Mouse (Mus musculus) cerebellum, adult 2 months (tissue): ENCODE data around the gene Pip5k1a. TPM values are rescaled to one million over a fixed set of nuclear protein-coding genes. Genes with fewer than 3 reads are reported as not detected.

ENCODE experiments used
- DNase-seq, 2 experiments: peaks; one replicate each; pipeline ENCODE4 v3.0.0; 2021
- H3K27ac ChIP-seq: fragments of 200-500 bp; 2 replicates; pipeline ENCODE4 v1.5.1; 2012; ENCODE audit warnings: low read length, control low read depth, inconsistent platforms; ENCODE audit not compliant: insufficient read depth
- H3K27me3 ChIP-seq: fragments of 200-500 bp; 2 replicates; pipeline ENCODE4 v1.6.1; 2012; ENCODE audit warnings: inconsistent platforms, mild to moderate bottlenecking, low read length, moderate library complexity; ENCODE audit not compliant: control insufficient read depth, insufficient read depth
- H3K4me1 ChIP-seq: fragments of 200-500 bp; 2 replicates; pipeline ENCODE4 v1.6.1; 2011; ENCODE audit warnings: low read length; ENCODE audit not compliant: control insufficient read depth, insufficient read depth
- H3K4me3 ChIP-seq: fragments of 200-500 bp; replicated peaks from 2 replicates; pipeline ENCODE3; 2011; ENCODE audit warnings: mild to moderate bottlenecking, low read depth, low read length, control low read depth; ENCODE audit not compliant: insufficient read depth
- CTCF ChIP-seq: fragments of 200-500 bp; IDR thresholded peaks from 2 replicates; pipeline ENCODE4 v1.5.1; 2011; ENCODE audit warnings: low read depth, mild to moderate bottlenecking, control low read depth, low read length, moderate library complexity, borderline replicate concordance; ENCODE audit not compliant: insufficient read depth
- POLR2A ChIP-seq: fragments of 200-500 bp; IDR thresholded peaks from 2 replicates; pipeline ENCODE4 v1.6.1; 2011; ENCODE audit warnings: low read length, control low read depth, borderline replicate concordance; ENCODE audit not compliant: insufficient read depth
- WGBS: fragments of 180-500 bp; shearing (Covaris S2); methylation state at CpG from one replicate; pipeline ENCODE4 v1.1.7; 2018; 5-methylcytosine and 5-hydroxymethylcytosine counted together
- polyA plus RNA-seq: library from polyadenylated mRNA; depleted of rRNA; stranded (reverse); fragments of >200 nt; gene quantifications from 2 replicates; pipeline ENCODE4 v1.2.3, GENCODE M21; 2012; rRNA removed

The Pip5k1a gene
- polyA plus RNA-seq, result 26.6 and 28.7 TPM in 2 replicates

DNA sequence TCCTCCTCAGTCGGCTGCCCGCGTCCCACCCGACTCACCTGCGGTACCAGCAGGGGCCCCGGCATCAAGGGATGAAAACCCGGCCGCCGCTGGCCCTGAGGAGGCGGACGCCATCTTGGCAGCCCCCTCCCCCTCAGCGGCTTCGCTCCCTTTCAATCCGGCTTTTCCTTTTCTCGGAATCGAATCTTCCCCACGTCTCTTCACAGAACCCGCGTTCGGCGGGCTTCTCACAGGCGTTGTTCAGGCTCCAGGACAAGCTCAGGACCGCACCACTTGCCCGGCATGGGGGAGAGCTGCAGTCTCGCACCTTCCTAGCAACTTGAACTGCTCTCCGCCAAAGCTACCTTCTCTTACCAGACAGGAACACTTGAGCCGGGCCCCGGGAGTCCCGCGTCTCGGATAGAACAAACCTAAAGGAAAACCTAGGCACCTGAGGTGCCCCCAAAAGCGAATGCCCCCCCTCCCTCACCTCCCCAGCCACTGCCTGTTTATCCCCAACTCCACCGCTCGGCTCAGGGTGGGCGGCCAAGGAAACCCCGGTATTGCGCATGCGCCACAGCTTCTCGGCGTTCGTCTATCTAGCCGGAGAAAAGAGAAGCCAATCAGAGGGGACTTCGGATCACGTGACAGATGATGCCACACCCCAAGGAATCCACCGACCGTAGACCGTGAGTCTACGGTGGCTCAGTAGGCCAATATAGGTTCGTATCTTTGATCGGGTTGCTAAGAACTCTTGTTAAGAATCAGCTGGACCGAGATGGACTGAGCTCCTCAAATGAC lies at the start of gene Pip5k1a:
Gene Pip5k1a, minus strand, starts transcription at position 593 of the 780 bp plus-strand sequence.
- DNase-seq, result peak; percentile 97 to 98
- peak; percentile 70 for TF ChIP-seq POLR2A
- no peak for TF ChIP-seq CTCF
- H3K27ac ChIP-seq, result peak within 1 kb of the TSS; percentile 58
- peak within 1 kb of the TSS; percentile 93 for H3K4me3 ChIP-seq
- H3K4me1 ChIP-seq, result no peaks in the 10 kb centered on the region
- WGBS, result 1% methylated on average over 51 of the region's 51 CpGs
- H3K27me3 ChIP-seq, result no peaks in the 10 kb centered on the region

DNA sequence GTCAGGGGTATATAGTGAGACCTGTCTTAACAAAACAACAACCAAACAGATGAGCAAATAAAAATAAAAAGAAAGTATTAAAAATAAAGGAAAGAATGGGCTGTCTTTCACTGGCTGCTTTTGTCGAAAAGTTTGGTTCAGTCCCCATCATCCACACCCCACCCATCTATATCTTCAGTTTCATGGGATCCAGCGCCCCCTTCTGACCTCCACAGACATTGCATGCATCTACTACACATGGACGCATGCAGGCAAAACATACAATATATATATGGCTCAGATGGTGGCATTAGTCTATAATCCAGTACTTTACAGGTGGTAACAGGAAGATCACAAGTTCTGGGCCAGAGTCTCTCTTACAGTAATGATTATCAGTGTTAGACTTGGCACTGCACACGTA lies 47.1 kb upstream of the Pip5k1a start:
- TF ChIP-seq CTCF (peak; percentile 58), POLR2A (no peak)
- Histone ChIP-seq H3K4me3 (no peak overlapping the region), H3K27me3 (no peaks in the 10 kb centered on the region), H3K27ac (no peak overlapping the region), H3K4me1 (no peaks in the 10 kb centered on the region)
- peak in 1 of 2 experiments; percentile 50 for DNase-seq
- WGBS, result 44% methylated on average over 4 of the region's 4 CpGs

DNA sequence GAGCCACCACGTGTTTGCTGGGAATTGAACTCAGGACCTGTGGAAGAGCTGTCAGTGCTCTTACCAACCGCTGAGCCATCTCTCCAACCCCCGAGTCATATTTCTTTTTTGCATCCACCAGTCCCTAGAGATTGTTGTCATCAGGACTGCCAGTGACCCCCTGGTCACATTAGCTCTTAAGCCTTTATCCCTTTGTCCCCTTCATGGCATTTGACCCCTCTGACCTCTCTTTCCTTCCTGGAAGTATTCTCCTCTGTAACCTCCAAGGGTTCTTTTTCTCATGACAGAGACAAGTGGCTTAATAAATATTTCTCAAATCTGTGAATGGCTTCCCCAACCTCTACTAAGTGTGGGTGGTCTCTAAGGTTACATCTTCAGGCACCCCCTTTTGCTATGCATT lies 41.2 kb upstream of the Pip5k1a start:
- no peaks in the 10 kb centered on the region for H3K27me3 ChIP-seq
- DNase-seq, result no peak
- TF ChIP-seq POLR2A (no peak), CTCF (no peak)

DNA sequence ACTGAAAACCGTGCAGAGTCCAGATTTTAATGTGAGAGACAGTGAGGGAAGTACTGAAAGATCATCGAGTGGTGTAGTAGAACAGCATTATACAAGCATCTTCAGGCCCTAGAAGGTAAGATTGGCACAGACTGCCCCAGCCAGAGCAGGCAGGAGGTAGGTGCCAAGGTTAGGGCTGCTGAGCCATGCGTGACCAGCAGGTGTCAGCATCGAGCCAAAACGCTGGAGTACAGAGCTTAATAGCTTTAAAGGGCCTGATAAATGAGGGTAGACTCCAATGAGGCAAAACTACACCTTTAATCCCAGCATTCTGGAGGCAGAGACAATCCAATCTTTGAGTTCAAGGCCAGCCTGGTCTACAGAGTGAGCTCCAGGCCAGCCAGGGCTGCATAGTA lies 35.9 kb upstream of the Pip5k1a start:
- TF ChIP-seq CTCF, result peak; percentile 98
- no peak for TF ChIP-seq POLR2A
- DNase-seq, result peak; percentile 88 to 95
- Histone ChIP-seq H3K4me3 (no peak overlapping the region), H3K27ac (no peak overlapping the region), H3K27me3 (no peaks in the 10 kb centered on the region), H3K4me1 (no peaks in the 10 kb centered on the region)
- WGBS, result 9% methylated on average over 5 of the region's 5 CpGs

More for the DNA sequence above, 41.2 kb upstream of the Pip5k1a start:
- WGBS, result 61% methylated on average over 3 of the region's 3 CpGs
- Histone ChIP-seq H3K4me1 (no peaks in the 10 kb centered on the region), H3K4me3 (no peak overlapping the region), H3K27ac (no peak overlapping the region)

DNA sequence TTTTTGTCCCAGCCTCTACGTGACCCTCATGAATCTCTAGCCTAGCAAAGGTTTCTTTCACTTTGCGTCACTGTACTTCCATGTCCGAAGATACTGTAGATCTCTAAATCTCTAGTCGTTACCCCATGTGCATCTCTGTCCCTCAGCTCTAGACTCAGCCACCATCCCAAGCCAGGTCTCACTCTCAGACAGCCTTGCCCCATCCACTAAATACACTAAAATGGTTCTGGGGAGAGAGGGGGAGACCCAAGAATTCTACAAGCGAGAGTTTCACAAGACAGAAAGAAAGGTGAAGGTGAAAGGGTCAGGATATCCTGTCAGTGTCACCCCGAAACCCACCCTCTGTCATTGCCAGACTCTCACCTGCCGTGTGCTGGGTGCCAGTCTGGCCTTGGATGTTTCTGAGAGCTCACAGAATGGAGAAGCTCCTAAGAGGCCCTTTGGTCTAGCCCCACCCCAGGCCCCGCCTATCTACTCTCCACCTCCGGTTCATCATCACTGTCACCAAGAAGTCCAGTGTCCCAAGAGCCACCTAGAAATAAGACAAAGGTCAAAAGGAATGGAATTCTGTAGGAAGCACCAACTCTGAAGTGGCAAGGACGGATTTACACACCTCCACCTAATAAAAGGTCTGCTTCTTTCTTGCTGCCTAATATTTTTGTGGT lies 35.4 kb upstream of the Pip5k1a start, which contains the start of gene Tnfaip8l2:
Gene Tnfaip8l2, minus strand, starts transcription at position 409 of the 665 bp plus-strand sequence.
- DNase-seq, result no peak
- Histone ChIP-seq H3K27me3 (no peaks in the 10 kb centered on the region), H3K4me3 (no peak within 1 kb of the TSS), H3K4me1 (no peaks in the 10 kb centered on the region), H3K27ac (no peak within 1 kb of the TSS)
- 83% methylated on average over 10 of the region's 10 CpGs for WGBS
- TF ChIP-seq CTCF, result no peak
- no peak for TF ChIP-seq POLR2A

DNA sequence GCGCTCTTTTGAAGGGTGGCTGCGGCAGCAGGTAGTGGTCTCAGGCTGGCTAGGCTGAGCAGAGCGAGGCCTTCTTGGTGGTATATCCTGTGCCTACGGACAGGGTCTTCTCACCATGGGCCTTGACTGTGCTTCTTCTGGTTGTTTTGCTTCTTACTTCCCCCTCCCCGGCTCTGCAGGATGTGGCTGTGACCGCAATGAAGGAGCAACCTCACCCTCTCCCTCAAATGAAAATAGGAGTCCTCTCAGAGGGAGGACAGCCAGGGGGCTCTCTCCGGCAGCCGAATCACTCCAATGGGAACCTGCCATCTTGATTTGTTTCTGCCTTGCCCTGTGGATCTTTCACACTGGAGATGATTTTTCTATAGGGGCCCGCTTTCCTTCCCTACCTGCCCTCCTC lies 34.7 kb upstream of the Pip5k1a start:
- no peak overlapping the region for H3K27ac ChIP-seq
- H3K4me1 ChIP-seq, result no peaks in the 10 kb centered on the region; the same call in 1 of the 2 replicates
- 99% methylated on average over 9 of the region's 9 CpGs for WGBS
- no peak for DNase-seq
- no peaks in the 10 kb centered on the region for H3K27me3 ChIP-seq
- TF ChIP-seq POLR2A (no peak), CTCF (no peak)
- no peak overlapping the region for H3K4me3 ChIP-seq

DNA sequence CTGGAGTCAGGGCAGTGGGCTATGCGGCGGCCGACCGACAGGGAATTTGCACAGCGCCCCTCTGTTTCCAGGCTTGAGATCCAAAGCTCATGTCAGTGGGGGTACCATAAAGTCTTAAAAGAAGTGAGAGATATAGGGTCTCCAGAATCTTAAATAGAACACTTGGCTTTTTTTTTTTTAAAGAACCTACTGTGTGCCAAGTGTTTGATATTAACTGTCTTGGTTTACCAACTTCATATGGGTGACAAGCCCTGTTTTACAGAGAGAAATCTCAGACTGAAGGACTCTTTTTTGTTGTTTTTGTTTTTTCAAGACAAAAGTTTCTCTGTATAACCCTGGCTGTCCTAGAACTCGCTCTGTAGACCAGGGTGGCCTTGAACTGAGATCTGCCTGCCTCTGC lies 34.1 kb upstream of the Pip5k1a start:
- DNase-seq, result no peak
- Histone ChIP-seq H3K4me1 (no peaks in the 10 kb centered on the region; the same call in 1 of the 2 replicates), H3K27me3 (no peaks in the 10 kb centered on the region), H3K4me3 (no peak overlapping the region), H3K27ac (no peak overlapping the region)
- 93% methylated on average over 6 of the region's 6 CpGs for WGBS
- no peak for TF ChIP-seq CTCF
- no peak for TF ChIP-seq POLR2A

DNA sequence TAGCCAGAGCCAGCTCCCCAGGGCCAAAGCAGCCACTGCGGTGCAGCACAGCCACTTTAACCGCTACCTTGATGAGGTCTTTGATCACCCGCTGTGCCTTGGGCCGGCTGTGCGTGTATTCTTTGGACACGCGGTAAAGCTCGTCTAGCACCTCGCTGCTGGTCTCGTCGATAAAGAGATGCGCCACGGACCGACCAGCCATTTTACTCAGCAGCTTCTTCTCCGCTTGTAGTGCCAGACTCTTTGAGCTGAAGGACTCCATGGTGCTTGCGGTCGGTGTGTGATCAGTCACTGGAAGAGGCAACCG lies 33.5 kb upstream of the Pip5k1a start:
- Histone ChIP-seq H3K4me3 (no peak overlapping the region), H3K27me3 (no peaks in the 10 kb centered on the region), H3K27ac (no peak overlapping the region), H3K4me1 (peaks cover 2% of the 10 kb centered on the region; the same call in 1 of the 2 replicates)
- TF ChIP-seq CTCF, result no peak
- no peak for TF ChIP-seq POLR2A
- WGBS, result 63% methylated on average over 18 of the region's 18 CpGs
- no peak for DNase-seq
